Mouse (Mus musculus) kidney, adult 2 months (tissue): ENCODE results near the gene Slc9a9.

ENCODE experiments used
- CTCF ChIP-seq: fragments of 200-500 bp; conservative IDR thresholded peaks from 2 replicates; pipeline ENCODE4 v1.5.1; 2011; ENCODE audit warnings: low read depth, mild to moderate bottlenecking, control low read depth, low read length, moderate library complexity, mixed read lengths; ENCODE audit not compliant: insufficient read depth, insufficient read length
- POLR2A ChIP-seq: fragments of 200-500 bp; IDR thresholded peaks from one replicate; pipeline ENCODE4 v1.6.1; 2011; ENCODE audit warnings: low read depth, low read length, control low read depth

DNA sequence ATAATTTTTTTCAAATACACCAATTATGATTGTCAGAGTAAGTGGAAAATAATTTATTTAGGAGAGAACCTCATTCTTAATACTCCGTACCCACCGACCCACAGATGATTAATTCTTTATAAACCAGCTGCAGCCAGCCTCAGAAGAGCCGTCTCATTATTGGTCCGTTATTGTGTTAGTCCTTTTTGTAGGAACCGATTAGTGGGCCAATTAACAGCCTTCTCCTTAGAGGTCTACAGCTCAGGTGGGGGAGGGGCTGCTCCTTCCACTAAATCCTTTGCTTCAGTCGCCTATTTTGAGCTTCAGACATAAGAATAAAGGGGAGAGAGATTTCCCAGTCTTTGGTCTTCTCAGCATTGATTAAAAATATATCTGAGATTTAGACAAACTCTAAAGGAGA lies 98.4 kb downstream of the Slc9a9 start:
- TF ChIP-seq POLR2A, result no peak
- TF ChIP-seq CTCF, result no peak
